Mouse (Mus musculus) bone marrow macrophage, adult 2 months (primary cell): Measurements from ENCODE around the gene Il16.

Experiments used
- CTCF ChIP-seq: IDR thresholded peaks from 2 replicates; pipeline ENCODE4 v1.5.1; 2012; ENCODE audit warnings: low read depth, mild to moderate bottlenecking, low read length, moderate library complexity
- POLR2A ChIP-seq: IDR thresholded peaks from 2 replicates; pipeline ENCODE4 v1.6.1; 2012; ENCODE audit warnings: mild to moderate bottlenecking, low read depth, low read length, borderline replicate concordance

DNA sequence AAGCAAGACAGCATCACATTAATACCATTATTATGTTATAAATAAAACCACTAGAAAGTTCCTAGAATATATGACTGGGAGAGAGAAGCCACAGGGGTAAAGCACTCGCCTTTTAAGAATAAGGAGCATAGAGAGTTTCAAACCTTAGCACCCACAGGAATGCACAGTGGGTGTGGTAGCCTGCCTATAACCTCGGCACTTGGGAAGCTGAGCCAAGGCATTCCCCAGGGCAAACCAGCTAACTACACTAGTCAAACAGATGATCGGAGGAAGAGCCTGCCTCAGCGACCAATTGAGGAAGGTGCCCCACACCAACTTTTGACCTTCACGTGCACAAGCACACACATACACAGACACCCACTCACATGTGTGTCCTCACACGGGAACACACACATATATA lies 14.2 kb downstream of the Il16 start:
- TF ChIP-seq CTCF (no peak), POLR2A (no peak)
